Mouse (Mus musculus) layer of hippocampus, adult 2 months (tissue): ENCODE measurements around the gene Plekha5. TPM values are rescaled to one million over a fixed set of nuclear protein-coding genes. Genes with fewer than 3 reads are reported as not detected.

Experiments
- DNase-seq, 2 experiments: peaks; one replicate each; pipeline ENCODE4 v3.0.0; 2022; ENCODE audit warnings: low spot score in 2 of 2
- H3K27ac ChIP-seq: fragments of 200-600 bp; 2 replicates; pipeline ENCODE4 v1.8.1; 2022
- H3K4me3 ChIP-seq: fragments of 200-600 bp; 2 replicates; pipeline ENCODE4 v1.8.1; 2022; ENCODE audit warnings: mild to moderate bottlenecking
- CTCF ChIP-seq: fragments of 200-600 bp; conservative IDR thresholded peaks from 2 replicates; pipeline ENCODE4 v1.8.1; 2022; ENCODE audit warnings: antibody characterized with exemption, mild to moderate bottlenecking, moderate library complexity
- total RNA-seq, 2 experiments: library from RNA; stranded (reverse); gene quantifications; 2 replicates each; pipeline ENCODE4 v1.2.3; 2021

Plekha5 gene
- total RNA-seq, 2 experiments from 2014 or later = 109 to 125 TPM

GRCm38 (mm10) chr6:140609533-140609932 lies 185.7 kb downstream of the Plekha5 start:
- no peak overlapping the region for H3K27ac ChIP-seq
- no peak for TF ChIP-seq CTCF

GRCm38 (mm10) chr6:140610117-140610516 lies 186.3 kb downstream of the Plekha5 start:
- TF ChIP-seq CTCF = no peak
- DNase-seq = no peak
- no peak overlapping the region for H3K4me3 ChIP-seq
- H3K27ac ChIP-seq = no peak overlapping the region

More at GRCm38 (mm10) chr6:140609533-140609932, 185.7 kb downstream of the Plekha5 start:
- no peak for DNase-seq
- H3K4me3 ChIP-seq = no peak overlapping the region

GRCm38 (mm10) chr6:140611282-140611681 lies 187.4 kb downstream of the Plekha5 start:
- no peak for TF ChIP-seq CTCF
- DNase-seq = no peak
- Histone ChIP-seq H3K4me3 (no peak overlapping the region), H3K27ac (no peak overlapping the region)

GRCm38 (mm10) chr6:140611893-140612473 lies 188.1 kb downstream of the Plekha5 start:
- Histone ChIP-seq H3K4me3 (no peak overlapping the region), H3K27ac (no peak overlapping the region)
- DNase-seq = no peak
- TF ChIP-seq CTCF = no peak

GRCm38 (mm10) chr6:140613822-140614221 lies 190.0 kb downstream of the Plekha5 start:
- Histone ChIP-seq H3K4me3 (no peak overlapping the region), H3K27ac (no peak overlapping the region)
- DNase-seq = no peak
- TF ChIP-seq CTCF = no peak

- DNase-seq = no peak
- H3K27ac ChIP-seq = no peak overlapping the region
- no peak for TF ChIP-seq CTCF
- H3K4me3 ChIP-seq = no peak overlapping the region
These were observed 190.9 kb downstream of the Plekha5 start for GRCm38 (mm10) chr6:140614711-140615110.

GRCm38 (mm10) chr6:140620531-140621349 lies 196.9 kb downstream of the Plekha5 start:
- Histone ChIP-seq H3K4me3 (no peak overlapping the region), H3K27ac (no peak overlapping the region)
- no peak for DNase-seq
- TF ChIP-seq CTCF = no peak

- no peak for TF ChIP-seq CTCF
- H3K27ac ChIP-seq = no peak overlapping the region
- H3K4me3 ChIP-seq = no peak overlapping the region
- DNase-seq = no peak
These were observed 197.8 kb downstream of the Plekha5 start for GRCm38 (mm10) chr6:140621622-140622021.

GRCm38 (mm10) chr6:140622391-140623225 lies 198.8 kb downstream of the Plekha5 start, which contains the start of gene Aebp2:
Gene Aebp2, plus strand, starts transcription at chr6:140622663.
- no peak for DNase-seq
- no peak for TF ChIP-seq CTCF
- peak within 1 kb of the TSS; percentile 99 for H3K27ac ChIP-seq
- peak within 1 kb of the TSS; percentile 79 for H3K4me3 ChIP-seq

- no peak for TF ChIP-seq CTCF
- peak; percentile 90 to 92 for DNase-seq
- peak overlapping the region; percentile 99 for H3K27ac ChIP-seq
These were observed 199.6 kb downstream of the Plekha5 start for GRCm38 (mm10) chr6:140623226-140624095.

GRCm38 (mm10) chr6:140624096-140625051 lies 200.5 kb downstream of the Plekha5 start:
- DNase-seq = no peak
- Histone ChIP-seq H3K27ac (peak overlapping the region; percentile 99), H3K4me3 (peak overlapping the region; percentile 79)
- TF ChIP-seq CTCF = no peak

More at GRCm38 (mm10) chr6:140623226-140624095, 199.6 kb downstream of the Plekha5 start:
- H3K4me3 ChIP-seq = peak overlapping the region; percentile 79
